8 mouse cellular contexts compared by ENCODE assay signal in genomic region chrX:71556115-71556941, GRCm38 (mm10). TPM values are rescaled to one million over a fixed set of nuclear protein-coding genes. Genes with fewer than 3 reads are reported as not detected.
DNase-seq lines count a peak whose midpoint lies in the region; ATAC-seq lines count a peak whose summit lies in the region.

No protein-coding gene starts in this region.

- H3K4me3 ChIP-seq in forebrain, embryonic 15.5 days: peak overlapping the region; percentile 77
- H3K4me3 ChIP-seq in intestine, embryonic 14.5 days (ENCODE audit: low read depth, low read length): peak overlapping the region; percentile 61
- peak overlapping the region; percentile 80 for H3K4me3 ChIP-seq in liver, embryonic 16.5 days (ENCODE audit: low read depth, low read length)

- WGBS in forebrain, embryonic 15.5 days: 29% methylated on average over 63 of the region's 112 CpGs
- 14% methylated on average over 66 of the region's 112 CpGs for WGBS in intestine, embryonic 14.5 days
- 20% methylated on average over 58 of the region's 112 CpGs for WGBS in liver, embryonic 16.5 days (ENCODE audit: insufficient replicate concordance)

- H3K27ac ChIP-seq in forebrain, embryonic 15.5 days (replicated peaks): peak overlapping the region; percentile 97
- H3K27ac ChIP-seq in intestine, embryonic 14.5 days (ENCODE audit: low read depth): peak overlapping the region; percentile 94
- peak overlapping the region; percentile 88 for H3K27ac ChIP-seq in liver, embryonic 16.5 days (ENCODE audit: low read length)

- no peaks in the 10 kb centered on the region for H3K9me3 ChIP-seq in forebrain, embryonic 15.5 days
- H3K9me3 ChIP-seq in intestine, embryonic 14.5 days (ENCODE audit: control insufficient read depth, low read length): no peaks in the 10 kb centered on the region
- no peaks in the 10 kb centered on the region for H3K9me3 ChIP-seq in liver, embryonic 16.5 days (replicated peaks; ENCODE audit: control insufficient read depth, low read length)

- peaks cover 11% of the 10 kb centered on the region for H3K36me3 ChIP-seq in forebrain, embryonic 15.5 days
- H3K36me3 ChIP-seq in intestine, embryonic 14.5 days (ENCODE audit: control insufficient read depth, insufficient read depth, low read length): peaks cover 13% of the 10 kb centered on the region; the same call in 1 of the 2 replicates
- peaks cover 3% of the 10 kb centered on the region for H3K36me3 ChIP-seq in liver, embryonic 16.5 days (ENCODE audit: control insufficient read depth, insufficient read depth)

- H3K9ac ChIP-seq in forebrain, embryonic 15.5 days (replicated peaks): peak overlapping the region; percentile 82
- H3K9ac ChIP-seq in intestine, embryonic 14.5 days (ENCODE audit: low read length): peak overlapping the region; percentile 83
- H3K9ac ChIP-seq in liver, embryonic 16.5 days (ENCODE audit: low read depth, low read length): peak overlapping the region; percentile 86

- ATAC-seq in forebrain, embryonic 15.5 days (replicated peaks): peak; percentile 53
- ATAC-seq in intestine, embryonic 14.5 days (replicated peaks; ENCODE audit: low FRiP score, low TSS enrichment, low read depth): peak; percentile 79
- ATAC-seq in liver, embryonic 16.5 days (ENCODE audit: low read depth): peak; percentile 72

- H3K4me1 ChIP-seq in forebrain, embryonic 15.5 days: peaks cover 7% of the 10 kb centered on the region; the same call in 1 of the 2 replicates
- H3K4me1 ChIP-seq in intestine, embryonic 14.5 days (replicated peaks; ENCODE audit: control insufficient read depth, insufficient read depth, low read length): no peaks in the 10 kb centered on the region
- H3K4me1 ChIP-seq in liver, embryonic 16.5 days (ENCODE audit: control insufficient read depth, low read depth, low read length): peaks cover 3% of the 10 kb centered on the region

- no peaks in the 10 kb centered on the region for H3K27me3 ChIP-seq in forebrain, embryonic 15.5 days
- no peaks in the 10 kb centered on the region for H3K27me3 ChIP-seq in intestine, embryonic 14.5 days (replicated peaks; ENCODE audit: control insufficient read depth, insufficient read depth, low read length)
- H3K27me3 ChIP-seq in liver, embryonic 16.5 days (ENCODE audit: control insufficient read depth, insufficient read depth, low read depth, low read length): no peaks in the 10 kb centered on the region

- peak; percentile 32 for DNase-seq in ovary, postnatal 36 days (ENCODE audit: low spot score)
- DNase-seq in ovary, postnatal 10 days (ENCODE audit: low spot score): no peak
- peak; percentile 3 for DNase-seq in brain, adult 2 months (ENCODE audit: low read depth, low spot score)
- DNase-seq in intestine, embryonic 14.5 days (ENCODE audit: low spot score): peak; percentile 76
- DNase-seq in right cerebral cortex, postnatal 14 days: peak; percentile 8
- no peak for DNase-seq in layer of hippocampus, adult 11-12 months (ENCODE audit: low spot score)

- peak overlapping the region; percentile 76 for H3K4me2 ChIP-seq in forebrain, embryonic 15.5 days (replicated peaks)
- peak overlapping the region; percentile 49 for H3K4me2 ChIP-seq in intestine, embryonic 14.5 days (ENCODE audit: low read length)
- H3K4me2 ChIP-seq in liver, embryonic 16.5 days (ENCODE audit: low read depth, low read length): peak overlapping the region; percentile 76

RNA-seq across cellular contexts. Expression of gene Hmgb3, which starts 0.6 kb away (rescaled TPM):
- polyA plus RNA-seq in forebrain, embryonic 15.5 days (2015; fragmentation: Nextera tagmentation; extraction: Ambion mirVana): 566 and 567 TPM in 2 replicates
- polyA plus RNA-seq in intestine, embryonic 14.5 days (2014; fragmentation: Nextera tagmentation; extraction: Ambion mirVana): 207 and 236 TPM in 2 replicates
- polyA plus RNA-seq in liver, embryonic 16.5 days (2015; fragmentation: Nextera tagmentation; extraction: Ambion mirVana): 148 and 173 TPM in 2 replicates

Comparison
In these comparisons a context has a peak if more than half of its experiments do, and no peak if none do; other contexts are left out.
1. DNase-seq: peak in ovary, postnatal 36 days (single experiment), brain, adult 2 months (single experiment), intestine, embryonic 14.5 days (single experiment) and right cerebral cortex, postnatal 14 days (single experiment); none in ovary, postnatal 10 days (single experiment) and layer of hippocampus, adult 11-12 months (single experiment).
2. Peak in every context shown above with its lines, with median percentiles within 50 percentile points of each other: ATAC-seq, H3K27ac ChIP-seq, H3K4me2 ChIP-seq, H3K4me3 ChIP-seq and H3K9ac ChIP-seq.